Mouse (Mus musculus): ENCODE results near the gene Gopc. TPM values are rescaled to one million over a fixed set of nuclear protein-coding genes. Genes with fewer than 3 reads are reported as not detected.

Gene Gopc
- polyA plus RNA-seq, 2 experiments = 2.8 to 3.0 TPM

DNA sequence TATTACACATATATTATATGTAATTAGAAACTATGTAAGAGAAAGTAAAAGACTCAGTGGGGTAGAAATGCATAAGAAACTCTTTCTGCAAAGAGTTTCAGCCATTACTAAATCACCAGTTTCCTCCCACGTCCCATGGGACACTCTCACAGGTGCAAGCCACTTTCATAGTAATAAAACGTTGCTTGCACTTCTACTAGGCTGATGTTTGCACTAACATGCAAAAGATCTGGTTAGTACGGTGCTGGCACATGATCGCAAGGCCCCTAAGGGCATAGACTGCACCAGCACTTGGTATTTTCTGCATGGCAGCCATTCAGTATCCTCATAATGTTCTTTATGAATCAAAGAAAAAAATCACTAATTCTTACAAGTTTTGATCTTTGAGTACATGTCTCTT lies 8.1 kb downstream of the Gopc start:
- Histone ChIP-seq H3K4me3 (ENCODE audit: insufficient read depth in 1 of 2, low read depth in 2 of 2, low read length in 2 of 2) (no peak overlapping the region), H3K4me2 (ENCODE audit: low read depth) (no peak overlapping the region), H3K27ac (no peak overlapping the region), H3K36me3 (replicated peaks; ENCODE audit: control insufficient read depth, insufficient read depth, low read depth) (no peaks in the 10 kb centered on the region), H3K9me3 (ENCODE audit: control insufficient read depth, low read length) (no peaks in the 10 kb centered on the region), H3K27me3 (ENCODE audit: control insufficient read depth, insufficient read depth, low read length) (no peaks in the 10 kb centered on the region), H3K9ac (replicated peaks) (no peak overlapping the region), H3K4me1 (replicated peaks; ENCODE audit: control insufficient read depth in 2 of 2, insufficient read depth in 2 of 2, low read length in 1 of 2) (no peaks in the 10 kb centered on the region; a peak in 1 of 4 replicates)
- no peak for TF ChIP-seq EP300 (IDR thresholded peaks at IDR 0.05; ENCODE audit: low read depth)
- TF ChIP-seq CTCF (IDR thresholded peaks at IDR 0.05; ENCODE audit: low read depth) = no peak
- WGBS (ENCODE audit: insufficient replicate concordance) = 71% methylated on average over 4 of the region's 4 CpGs
- no peak for DNase-seq (ENCODE audit: low read depth in 3 of 3, low spot score in 3 of 3)
- no peak for ATAC-seq (ENCODE audit: insufficient read depth)

DNA sequence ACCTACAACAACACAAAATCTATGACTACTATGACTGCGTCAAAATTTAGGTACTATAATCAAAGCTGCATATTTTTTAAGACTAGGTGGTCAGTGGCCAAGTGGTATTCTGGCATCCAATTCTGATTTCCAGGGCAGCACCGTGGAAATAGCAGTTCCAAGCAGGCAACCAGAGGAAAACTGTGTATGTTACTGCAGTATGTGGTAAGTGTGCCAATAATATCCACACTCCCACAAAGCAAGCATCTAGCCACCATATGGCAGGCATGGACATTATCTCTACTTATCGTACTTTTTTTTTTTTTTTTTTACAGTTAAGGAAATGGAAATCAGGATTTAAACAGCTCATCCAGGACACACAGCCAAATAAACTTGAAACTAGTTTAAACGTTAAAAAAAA lies 13.5 kb downstream of the Gopc start:
- H3K27me3 ChIP-seq (ENCODE audit: control insufficient read depth, insufficient read depth, low read length) = no peaks in the 10 kb centered on the region
- 69% methylated on average over 4 of the region's 4 CpGs for WGBS (ENCODE audit: insufficient replicate concordance)
- no peak overlapping the region for H3K9ac ChIP-seq (replicated peaks)
- no peak for ATAC-seq (ENCODE audit: insufficient read depth)
- no peaks in the 10 kb centered on the region for H3K9me3 ChIP-seq (ENCODE audit: control insufficient read depth, low read length)
- TF ChIP-seq EP300 (IDR thresholded peaks at IDR 0.05; ENCODE audit: low read depth) = no peak
- TF ChIP-seq CTCF (IDR thresholded peaks at IDR 0.05; ENCODE audit: low read depth) = no peak
- H3K36me3 ChIP-seq (replicated peaks; ENCODE audit: control insufficient read depth, insufficient read depth, low read depth) = no peaks in the 10 kb centered on the region
- H3K4me1 ChIP-seq (replicated peaks; ENCODE audit: control insufficient read depth in 2 of 2, insufficient read depth in 2 of 2, low read length in 1 of 2) = no peaks in the 10 kb centered on the region
- no peak overlapping the region for H3K4me2 ChIP-seq (ENCODE audit: low read depth)
- DNase-seq (ENCODE audit: low read depth in 3 of 3, low spot score in 3 of 3) = no peak
- no peak overlapping the region for H3K27ac ChIP-seq
- H3K4me3 ChIP-seq (ENCODE audit: insufficient read depth in 1 of 2, low read depth in 2 of 2, low read length in 2 of 2) = no peak overlapping the region

DNA sequence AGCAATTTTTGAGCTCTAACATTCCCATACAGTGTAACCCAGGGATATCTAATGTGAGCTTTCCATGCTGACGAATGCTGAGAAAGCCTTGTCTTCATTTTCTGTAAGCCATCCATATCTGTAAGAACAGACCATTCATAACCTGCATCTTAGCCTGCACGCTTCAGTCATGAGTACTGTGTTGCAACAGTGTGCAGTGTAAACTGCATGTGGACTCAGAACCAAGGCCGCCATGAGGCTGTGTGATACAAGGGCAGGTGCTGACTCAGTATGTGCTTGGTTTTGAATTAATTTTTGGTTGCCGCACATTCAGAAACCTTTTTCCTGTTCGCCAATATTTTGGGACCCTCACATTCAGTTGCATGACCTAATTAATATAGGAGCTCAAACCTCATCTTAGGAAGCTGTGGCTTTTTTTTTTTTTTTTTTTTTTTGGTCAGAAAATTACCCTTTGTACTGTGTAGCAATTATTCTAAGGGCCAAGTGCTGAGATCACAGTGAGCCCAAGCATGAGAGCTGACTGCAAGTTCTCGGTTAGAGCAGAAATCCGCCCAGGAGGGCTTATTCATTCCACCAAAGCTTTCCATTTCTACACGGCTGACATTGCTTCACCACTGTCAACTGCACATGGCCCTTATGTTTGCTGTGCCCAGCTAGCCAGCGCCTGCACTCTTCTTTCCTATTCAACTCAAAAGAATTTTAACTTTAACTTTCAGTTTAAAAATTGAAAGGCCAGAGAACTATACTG lies 20.9 kb downstream of the Gopc start:
- TF ChIP-seq EP300 (IDR thresholded peaks at IDR 0.05; ENCODE audit: low read depth) = no peak
- no peak for TF ChIP-seq CTCF (IDR thresholded peaks at IDR 0.05; ENCODE audit: low read depth)
- Histone ChIP-seq H3K4me3 (ENCODE audit: insufficient read depth in 1 of 2, low read depth in 2 of 2, low read length in 2 of 2) (no peak overlapping the region), H3K27ac (no peak overlapping the region), H3K4me2 (ENCODE audit: low read depth) (no peak overlapping the region), H3K9ac (replicated peaks) (no peak overlapping the region), H3K27me3 (ENCODE audit: control insufficient read depth, insufficient read depth, low read length) (no peaks in the 10 kb centered on the region), H3K36me3 (replicated peaks; ENCODE audit: control insufficient read depth, insufficient read depth, low read depth) (no peaks in the 10 kb centered on the region), H3K4me1 (replicated peaks; ENCODE audit: control insufficient read depth in 2 of 2, insufficient read depth in 2 of 2, low read length in 1 of 2) (no peaks in the 10 kb centered on the region; a peak in 1 of 4 replicates), H3K9me3 (ENCODE audit: control insufficient read depth, low read length) (no peaks in the 10 kb centered on the region)
- 70% methylated on average over 9 of the region's 9 CpGs for WGBS (ENCODE audit: insufficient replicate concordance)
- ATAC-seq (ENCODE audit: insufficient read depth) (0 out of 2 replicates have a peak, but pooled peaks have one; percentile 60), DNase-seq (ENCODE audit: low read depth in 3 of 3, low spot score in 3 of 3) (no peak)

- Histone ChIP-seq H3K9me3 (ENCODE audit: control insufficient read depth, low read length) (no peaks in the 10 kb centered on the region), H3K36me3 (replicated peaks; ENCODE audit: control insufficient read depth, insufficient read depth, low read depth) (no peaks in the 10 kb centered on the region), H3K27ac (no peak overlapping the region), H3K4me1 (replicated peaks; ENCODE audit: control insufficient read depth in 2 of 2, insufficient read depth in 2 of 2, low read length in 1 of 2) (no peaks in the 10 kb centered on the region; a peak in 1 of 4 replicates), H3K4me2 (ENCODE audit: low read depth) (no peak overlapping the region), H3K4me3 (ENCODE audit: insufficient read depth in 1 of 2, low read depth in 2 of 2, low read length in 2 of 2) (no peak overlapping the region), H3K27me3 (ENCODE audit: control insufficient read depth, insufficient read depth, low read length) (no peaks in the 10 kb centered on the region), H3K9ac (replicated peaks) (no peak overlapping the region)
- no peak for DNase-seq (ENCODE audit: low read depth in 3 of 3, low spot score in 3 of 3)
- TF ChIP-seq CTCF (IDR thresholded peaks at IDR 0.05; ENCODE audit: low read depth) (no peak), EP300 (IDR thresholded peaks at IDR 0.05; ENCODE audit: low read depth) (no peak)
- WGBS (ENCODE audit: insufficient replicate concordance) = 83% methylated on average over 4 of the region's 4 CpGs
- no peak for ATAC-seq (ENCODE audit: insufficient read depth)
Observed at GRCm38 (mm10) chr10:52360241-52360735, 21.6 kb downstream of the Gopc start.

- Histone ChIP-seq H3K27me3 (ENCODE audit: control insufficient read depth, insufficient read depth, low read length) (no peaks in the 10 kb centered on the region), H3K36me3 (replicated peaks; ENCODE audit: control insufficient read depth, insufficient read depth, low read depth) (no peaks in the 10 kb centered on the region), H3K4me3 (ENCODE audit: insufficient read depth in 1 of 2, low read depth in 2 of 2, low read length in 2 of 2) (no peak within 1 kb of the TSS), H3K9me3 (ENCODE audit: control insufficient read depth, low read length) (no peaks in the 10 kb centered on the region), H3K9ac (replicated peaks) (no peak within 1 kb of the TSS), H3K4me1 (replicated peaks; ENCODE audit: control insufficient read depth in 2 of 2, insufficient read depth in 2 of 2, low read length in 1 of 2) (no peaks in the 10 kb centered on the region; a peak in 1 of 4 replicates), H3K4me2 (ENCODE audit: low read depth) (no peak within 1 kb of the TSS), H3K27ac (no peak within 1 kb of the TSS)
- WGBS (ENCODE audit: insufficient replicate concordance) = 74% methylated on average over 2 of the region's 2 CpGs
- TF ChIP-seq CTCF (IDR thresholded peaks at IDR 0.05; ENCODE audit: low read depth) (no peak), EP300 (IDR thresholded peaks at IDR 0.05; ENCODE audit: low read depth) (no peak)
- ATAC-seq (ENCODE audit: insufficient read depth) = no peak
- DNase-seq (ENCODE audit: low read depth in 3 of 3, low spot score in 3 of 3) = no peak
Observed at GRCm38 (mm10) chr10:52358467-52358866, 23.5 kb downstream of the Gopc start, which contains the start of gene Gm26741. Gene Gm26741, plus strand, starts transcription at chr10:52358767.

All from liver, embryonic 14.5 days (tissue).